Mouse (Mus musculus) c-Kit-negative CD71-positive TER-119-positive erythroid progenitor cells, embryonic 14.5 days (primary cell): ENCODE results near the gene Fcf1.

Experiments
- DNase-seq: peaks from one replicate; pipeline ENCODE4 v3.0.0-alpha.2; 2013; ENCODE audit warnings: low read depth, low spot score

Fcf1 gene

GRCm38 (mm10) chr12:84968831-84969655 lies 1.7 kb upstream of the Fcf1 start:
- DNase-seq = peak; percentile 42

GRCm38 (mm10) chr12:84969656-84970427 lies 855 bp upstream of the Fcf1 start:
- peak; percentile 39 for DNase-seq

- DNase-seq = no peak
Observed at GRCm38 (mm10) chr12:84979264-84979862, 8.7 kb downstream of the Fcf1 start.

- no peak for DNase-seq
Observed at GRCm38 (mm10) chr12:84989456-84989855, 18.8 kb downstream of the Fcf1 start.

- DNase-seq = no peak
Observed at GRCm38 (mm10) chr12:84995112-84995761, 24.5 kb downstream of the Fcf1 start.

- peak; percentile 90 for DNase-seq
Observed at GRCm38 (mm10) chr12:84996083-84996496, 25.4 kb downstream of the Fcf1 start, which contains the start of gene Ylpm1. Ylpm1 (plus strand) TSS chr12:84996321.

- DNase-seq = peak; percentile 19
Observed at GRCm38 (mm10) chr12:84996501-84997398, 26.1 kb downstream of the Fcf1 start.

GRCm38 (mm10) chr12:84999053-84999452 lies 28.4 kb downstream of the Fcf1 start:
- DNase-seq = no peak

- DNase-seq = no peak
Observed at GRCm38 (mm10) chr12:85006206-85006605, 35.5 kb downstream of the Fcf1 start.

GRCm38 (mm10) chr12:85007021-85007420 lies 36.3 kb downstream of the Fcf1 start:
- DNase-seq = no peak

GRCm38 (mm10) chr12:85009776-85010175 lies 39.1 kb downstream of the Fcf1 start:
- DNase-seq = no peak

GRCm38 (mm10) chr12:85010541-85010940 lies 39.8 kb downstream of the Fcf1 start:
- DNase-seq = no peak

GRCm38 (mm10) chr12:85012185-85012584 lies 41.5 kb downstream of the Fcf1 start:
- peak; percentile 39 for DNase-seq

- no peak for DNase-seq
Observed at GRCm38 (mm10) chr12:85022071-85022470, 51.4 kb downstream of the Fcf1 start.

- DNase-seq = peak; percentile 37
Observed at GRCm38 (mm10) chr12:85032710-85033109, 62.0 kb downstream of the Fcf1 start.
